Mouse (Mus musculus) ES-E14 (cell line): ENCODE measurements around the gene Calml3. TPM values are rescaled to one million over a fixed set of nuclear protein-coding genes. Genes with fewer than 3 reads are reported as not detected.

Experiments used
- DNase-seq: peaks from one replicate; pipeline ENCODE4 v3.0.0-alpha.2; 2013; ENCODE audit warnings: low read depth, low spot score
- H3K27ac ChIP-seq: 2 replicates; pipeline ENCODE4 v1.5.1; 2012; ENCODE audit warnings: low read depth, mild to moderate bottlenecking, low read length, moderate library complexity, mixed read lengths; ENCODE audit not compliant: poor library complexity, insufficient read depth, severe bottlenecking
- H3K36me3 ChIP-seq: 2 replicates; pipeline ENCODE4 v1.6.1; 2012; ENCODE audit warnings: mild to moderate bottlenecking, low read length, moderate library complexity, mixed read lengths; ENCODE audit not compliant: control insufficient read depth, poor library complexity, insufficient read depth, severe bottlenecking
- H3K4me1 ChIP-seq, 2 experiments: fragments of 150-350 bp in 1 of 2; sonication (generic) in 1 of 2; 2 replicates each; pipeline ENCODE4 v1.6.1; 2012; ENCODE audit warnings: low read length in 2 of 2, mild to moderate bottlenecking in 1 of 2, mixed read lengths in 1 of 2; ENCODE audit not compliant: control insufficient read depth in 2 of 2, insufficient read depth in 2 of 2, poor library complexity in 1 of 2
- H3K4me3 ChIP-seq, 2 experiments: fragments of 150-350 bp in 1 of 2; sonication (generic) in 1 of 2; 2 replicates each; pipeline ENCODE4 v1.5.1; 2012; ENCODE audit warnings: low read length in 2 of 2, low read depth in 1 of 2, mild to moderate bottlenecking in 1 of 2, mixed read lengths in 1 of 2; ENCODE audit not compliant: insufficient read depth in 1 of 2, poor library complexity in 1 of 2, severe bottlenecking in 1 of 2
- H3K9ac ChIP-seq: 2 replicates; pipeline ENCODE4 v1.6.1; 2012; ENCODE audit warnings: low read depth, mild to moderate bottlenecking, low read length, mixed read lengths; ENCODE audit not compliant: poor library complexity, insufficient read depth, severe bottlenecking
- H3K9me3 ChIP-seq: fragments of 150-350 bp; sonication (generic); 2 replicates; pipeline ENCODE4 v1.6.1; 2012; ENCODE audit warnings: low read depth, mild to moderate bottlenecking, low read length; ENCODE audit not compliant: control insufficient read depth, insufficient read depth
- CHD2 ChIP-seq: IDR thresholded peaks from 2 replicates; pipeline ENCODE4 v1.6.1; 2014; ENCODE audit warnings: mild to moderate bottlenecking, low read depth, low read length, inconsistent platforms
- HCFC1 ChIP-seq: IDR thresholded peaks from 2 replicates; pipeline ENCODE4 v1.6.1; 2012; ENCODE audit warnings: low read length, inconsistent platforms, borderline replicate concordance; ENCODE audit not compliant: insufficient read depth
- MAFK ChIP-seq: IDR thresholded peaks from 2 replicates; pipeline ENCODE4 v1.6.1; 2014; ENCODE audit warnings: mild to moderate bottlenecking, low read depth, low read length, inconsistent platforms; ENCODE audit not compliant: insufficient read depth
- ZC3H11A ChIP-seq: IDR thresholded peaks from 2 replicates; pipeline ENCODE4 v1.6.1; 2012; ENCODE audit warnings: low read depth, mild to moderate bottlenecking, inconsistent platforms, low read length, borderline replicate concordance
- ZNF384 ChIP-seq: IDR thresholded peaks from 2 replicates; pipeline ENCODE4 v1.6.1; 2012; ENCODE audit warnings: low read depth, low read length, inconsistent platforms
- in situ Hi-C, 2 experiments: fragments of 600-800 bp; cut with MboI; formaldehyde crosslinking; loops; one replicate each; pipeline ENCODE4 v1.15.1; 2025; ENCODE audit warnings: low sequenced_read_pairs in 2 of 2, inconsistent platforms in 1 of 2; ENCODE audit not compliant: unreplicated experiment in 2 of 2
- total RNA-seq: library from RNA; depleted of rRNA; stranded (reverse); fragments of 300-350 nt; gene quantifications from 2 replicates; pipeline ENCODE4 v1.2.3, GENCODE M21; 2012

Gene Calml3
- total RNA-seq, 1 experiment: not detected

DNA sequence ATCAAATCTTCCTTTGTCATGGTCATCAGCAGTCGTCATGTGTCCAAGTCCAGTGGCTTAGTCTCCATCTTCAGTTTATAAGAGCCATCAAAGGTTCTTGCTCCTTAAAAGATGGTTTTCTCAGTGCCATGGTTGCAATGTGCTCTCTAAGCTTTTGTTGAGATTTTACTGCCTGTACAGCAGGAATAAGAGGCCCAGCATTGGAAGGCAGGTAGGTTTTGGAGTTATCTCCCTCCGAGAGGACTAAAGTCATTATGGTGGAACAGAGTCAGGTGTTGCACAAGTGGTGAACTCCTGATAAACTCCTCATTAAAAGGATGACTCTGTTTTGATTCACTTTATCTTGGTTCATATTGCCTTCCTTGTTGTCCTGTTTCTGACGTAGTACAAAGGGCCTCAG is 16.5 kb downstream of the Calml3 start:
- in situ Hi-C loops: no loop called here
- no peak overlapping the region for H3K4me3 ChIP-seq
- H3K9me3 ChIP-seq: no peaks in the 10 kb centered on the region
- H3K4me1 ChIP-seq: no peaks in the 10 kb centered on the region
- DNase-seq: no peak
- H3K9ac ChIP-seq: no peak overlapping the region
- H3K36me3 ChIP-seq: no peaks in the 10 kb centered on the region
- TF ChIP-seq HCFC1 (no peak), MAFK (no peak), ZNF384 (no peak), CHD2 (no peak), ZC3H11A (no peak)
- no peak overlapping the region for H3K27ac ChIP-seq

GRCm38 (mm10) chr13:3787102-3787501 is 17.0 kb downstream of the Calml3 start:
- no peak overlapping the region for H3K9ac ChIP-seq

GRCm38 (mm10) chr13:3783621-3784020 is 20.5 kb downstream of the Calml3 start:
- in situ Hi-C loops: no loop called here
- TF ChIP-seq ZNF384: no peak
- no peak for TF ChIP-seq MAFK
- no peak for TF ChIP-seq HCFC1
- no peak for TF ChIP-seq ZC3H11A
- no peak for TF ChIP-seq CHD2
- no peaks in the 10 kb centered on the region for H3K36me3 ChIP-seq
- H3K4me1 ChIP-seq: no peaks in the 10 kb centered on the region
- no peaks in the 10 kb centered on the region for H3K9me3 ChIP-seq
- no peak overlapping the region for H3K4me3 ChIP-seq
- no peak for DNase-seq
- H3K9ac ChIP-seq: no peak overlapping the region
- H3K27ac ChIP-seq: no peak overlapping the region

More at GRCm38 (mm10) chr13:3787102-3787501, 17.0 kb downstream of the Calml3 start:
- H3K4me3 ChIP-seq: no peak overlapping the region
- no peak overlapping the region for H3K27ac ChIP-seq
- no peak for TF ChIP-seq ZNF384
- no peak for TF ChIP-seq MAFK
- TF ChIP-seq ZC3H11A: no peak
- no peak for TF ChIP-seq CHD2
- TF ChIP-seq HCFC1: no peak
- in situ Hi-C loops: no loop called here
- no peaks in the 10 kb centered on the region for H3K36me3 ChIP-seq
- H3K9me3 ChIP-seq: no peaks in the 10 kb centered on the region
- no peak for DNase-seq
- no peaks in the 10 kb centered on the region for H3K4me1 ChIP-seq

- H3K4me3 ChIP-seq: no peak overlapping the region
- H3K27ac ChIP-seq: no peak overlapping the region
- no peak for DNase-seq
- H3K4me1 ChIP-seq: no peaks in the 10 kb centered on the region
- TF ChIP-seq MAFK (no peak), ZC3H11A (no peak), CHD2 (no peak), HCFC1 (no peak), ZNF384 (no peak)
- in situ Hi-C loops: no loop called here
- H3K9me3 ChIP-seq: no peaks in the 10 kb centered on the region
- H3K9ac ChIP-seq: no peak overlapping the region
- no peaks in the 10 kb centered on the region for H3K36me3 ChIP-seq
Measured at GRCm38 (mm10) chr13:3782499-3782898, 21.6 kb downstream of the Calml3 start.

- no peak overlapping the region for H3K4me3 ChIP-seq
- TF ChIP-seq ZNF384 (no peak), MAFK (no peak), ZC3H11A (no peak), HCFC1 (no peak), CHD2 (no peak)
- no peak for DNase-seq
- H3K27ac ChIP-seq: no peak overlapping the region
- no peaks in the 10 kb centered on the region for H3K9me3 ChIP-seq
- no peaks in the 10 kb centered on the region for H3K4me1 ChIP-seq
- in situ Hi-C loops: no loop called here
- no peak overlapping the region for H3K9ac ChIP-seq
- H3K36me3 ChIP-seq: no peaks in the 10 kb centered on the region
Measured at GRCm38 (mm10) chr13:3779575-3780226, 24.4 kb downstream of the Calml3 start.
